ENCODE assay signal across 25 mouse cellular contexts in genomic region chr4:150624214-150624823, GRCm38 (mm10). TPM values are rescaled to one million over a fixed set of nuclear protein-coding genes. Genes with fewer than 3 reads are reported as not detected.
DNase-seq lines count a peak whose midpoint lies in the region; ATAC-seq lines count a peak whose summit lies in the region.
"Had no signal": no experiment of that assay in that cellular context is flagged by ENCODE, and none has a peak within 500 bp of the region (broad histone marks: within the 10 kb centered on the region; RNA-seq: fewer than 3 reads in every experiment).

No protein-coding gene starts in this region.

- peak; percentile 23 for DNase-seq in adrenal gland, adult 2 months
- no peak for DNase-seq in adrenal gland, postnatal 10 days
- peak; percentile 93 for DNase-seq in heart, adult 11 months
- no peak for DNase-seq in heart, postnatal 4 days
- DNase-seq in midbrain, embryonic 10.5 days (ENCODE audit: low spot score) = no peak
- DNase-seq: adrenal gland, postnatal 14 days; cerebellum, adult 11 months; cerebellum, adult 2 months; cerebellum, adult 9-11 months; gastrocnemius, postnatal 25 days had no signal

- peaks cover 31% of the 10 kb centered on the region for H3K36me3 ChIP-seq in midbrain, embryonic 13.5 days
- H3K36me3 ChIP-seq in midbrain, embryonic 10.5 days = peaks cover 45% of the 10 kb centered on the region
- H3K36me3 ChIP-seq in neural tube, embryonic 13.5 days = peaks cover 30% of the 10 kb centered on the region
- peaks cover 30% of the 10 kb centered on the region for H3K36me3 ChIP-seq in neural tube, embryonic 15.5 days

- no peak overlapping the region for H3K4me3 ChIP-seq in midbrain, embryonic 13.5 days (replicated peaks)
- H3K4me3 ChIP-seq in midbrain, embryonic 10.5 days = no peak overlapping the region
- H3K4me3 ChIP-seq in neural tube, embryonic 13.5 days = no peak overlapping the region
- no peak overlapping the region for H3K4me3 ChIP-seq in neural tube, embryonic 15.5 days (replicated peaks)
- H3K4me3 ChIP-seq: embryonic facial prominence, embryonic 12.5 days; embryonic facial prominence, embryonic 15.5 days; forebrain, embryonic 12.5 days; intestine, embryonic 15.5 days had no signal

- no peaks in the 10 kb centered on the region for H3K27me3 ChIP-seq in midbrain, embryonic 13.5 days
- H3K27me3 ChIP-seq in midbrain, embryonic 10.5 days (ENCODE audit: low read depth, poor library complexity, severe bottlenecking) = no peaks in the 10 kb centered on the region
- no peaks in the 10 kb centered on the region for H3K27me3 ChIP-seq in neural tube, embryonic 13.5 days
- no peaks in the 10 kb centered on the region for H3K27me3 ChIP-seq in neural tube, embryonic 15.5 days (replicated peaks)
- H3K27me3 ChIP-seq: embryonic facial prominence, embryonic 12.5 days; embryonic facial prominence, embryonic 15.5 days; forebrain, embryonic 12.5 days; intestine, embryonic 15.5 days had no signal

- no peaks in the 10 kb centered on the region for H3K9me3 ChIP-seq in midbrain, embryonic 13.5 days
- H3K9me3 ChIP-seq in midbrain, embryonic 10.5 days (replicated peaks) = no peaks in the 10 kb centered on the region
- no peaks in the 10 kb centered on the region for H3K9me3 ChIP-seq in neural tube, embryonic 13.5 days
- H3K9me3 ChIP-seq in neural tube, embryonic 15.5 days (replicated peaks) = no peaks in the 10 kb centered on the region
- H3K9me3 ChIP-seq: embryonic facial prominence, embryonic 12.5 days; embryonic facial prominence, embryonic 15.5 days; forebrain, embryonic 12.5 days; intestine, embryonic 15.5 days had no signal

- no peak for ATAC-seq in midbrain, embryonic 13.5 days
- no peak for ATAC-seq in neural tube, embryonic 13.5 days (ENCODE audit: low read depth)
- ATAC-seq in neural tube, embryonic 15.5 days (ENCODE audit: low FRiP score) = no peak
- ATAC-seq: activated CD4-positive, CD25-positive, alpha-beta regulatory T cell, adult 4 months; forebrain, embryonic 16.5 days had no signal

- H3K27ac ChIP-seq in midbrain, embryonic 13.5 days = peak overlapping the region; percentile 35; the same call in 1 of the 2 replicates
- H3K27ac ChIP-seq in midbrain, embryonic 10.5 days (replicated peaks) = no peak overlapping the region
- 0 out of 2 replicates have a peak overlapping the region, but pooled peaks have one; percentile 24 for H3K27ac ChIP-seq in neural tube, embryonic 13.5 days (replicated peaks)
- no peak overlapping the region for H3K27ac ChIP-seq in neural tube, embryonic 15.5 days (replicated peaks)
- H3K27ac ChIP-seq: embryonic facial prominence, embryonic 12.5 days; embryonic facial prominence, embryonic 15.5 days; forebrain, embryonic 12.5 days; intestine, embryonic 15.5 days had no signal

- 72% methylated on average over 11 of the region's 11 CpGs for WGBS in midbrain, embryonic 13.5 days
- WGBS in midbrain, embryonic 10.5 days = 76% methylated on average over 11 of the region's 11 CpGs
- WGBS in neural tube, embryonic 13.5 days = 57% methylated on average over 11 of the region's 11 CpGs
- 47% methylated on average over 11 of the region's 11 CpGs for WGBS in neural tube, embryonic 15.5 days

- H3K4me1 ChIP-seq in midbrain, embryonic 13.5 days (replicated peaks) = 0 out of 2 replicates have a peak, but pooled peaks cover 5% of the 10 kb centered on the region
- H3K4me1 ChIP-seq in midbrain, embryonic 10.5 days = peaks cover 6% of the 10 kb centered on the region; the same call in 1 of the 2 replicates
- peaks cover 6% of the 10 kb centered on the region; the same call in 1 of the 2 replicates for H3K4me1 ChIP-seq in neural tube, embryonic 13.5 days (replicated peaks)
- peaks cover 13% of the 10 kb centered on the region for H3K4me1 ChIP-seq in neural tube, embryonic 15.5 days
- H3K4me1 ChIP-seq: embryonic facial prominence, embryonic 12.5 days; forebrain, embryonic 12.5 days had no signal

- H3K4me2 ChIP-seq in midbrain, embryonic 13.5 days (replicated peaks) = no peak overlapping the region
- no peak overlapping the region for H3K4me2 ChIP-seq in neural tube, embryonic 13.5 days
- H3K4me2 ChIP-seq in neural tube, embryonic 15.5 days = no peak overlapping the region
- H3K4me2 ChIP-seq: embryonic facial prominence, embryonic 12.5 days; embryonic facial prominence, embryonic 15.5 days; forebrain, embryonic 12.5 days; heart, embryonic 11.5 days; intestine, embryonic 15.5 days had no signal

- no peak overlapping the region for H3K9ac ChIP-seq in midbrain, embryonic 13.5 days (replicated peaks)
- H3K9ac ChIP-seq in neural tube, embryonic 13.5 days = no peak overlapping the region
- no peak overlapping the region for H3K9ac ChIP-seq in neural tube, embryonic 15.5 days (replicated peaks)
- H3K9ac ChIP-seq: embryonic facial prominence, embryonic 12.5 days; embryonic facial prominence, embryonic 15.5 days; forebrain, embryonic 12.5 days; intestine, embryonic 15.5 days had no signal

RNA-seq across cellular contexts. Expression of gene Slc45a1, which starts 27.7 kb away (rescaled TPM):
- under 1 TPM; 0.37 to 0.62 TPM for total RNA-seq in adrenal gland, adult 2 months (2021)
- 0.73 and 1.5 TPM in 2 replicates for polyA plus RNA-seq in adrenal gland, adult 2 months (2012; rRNA removed)
- 1 to 10 TPM in 1 of 2 experiments, under 1 TPM in 1; 0.72 to 1.7 TPM for total RNA-seq in adrenal gland, postnatal 10 days (2021)
- not detected for total RNA-seq in heart, postnatal 4 days (2021)
- polyA plus RNA-seq in midbrain, embryonic 13.5 days (2015; fragmentation: Nextera tagmentation; extraction: Ambion mirVana) = 18.1 and 20.7 TPM in 2 replicates
- 1.7 and 4.4 TPM in 2 replicates for polyA plus RNA-seq in midbrain, embryonic 10.5 days (2016; fragmentation: Nextera tagmentation; extraction: Ambion mirVana)
- 26.8 and 28.6 TPM in 2 replicates for polyA plus RNA-seq in neural tube, embryonic 13.5 days (2015; fragmentation: Nextera tagmentation; extraction: Ambion mirVana)
- polyA plus RNA-seq in neural tube, embryonic 15.5 days (2015; fragmentation: Nextera tagmentation; extraction: Ambion mirVana) = 37.9 and 47.8 TPM in 2 replicates
- total RNA-seq: common myeloid progenitor, adult 5-6 weeks; gastrocnemius, adult 8-10 months; gastrocnemius, postnatal 25 days; heart, adult 8-10 months; heart, postnatal 36 days had no signal
- polyA plus RNA-seq: heart, postnatal 0 days had no signal

Comparison
In these comparisons a context has a peak if more than half of its experiments do, and no peak if none do; other contexts are left out.
1. DNase-seq: peak in adrenal gland, adult 2 months (single experiment) and heart, adult 11 months (single experiment); none in adrenal gland, postnatal 10 days (single experiment), heart, postnatal 4 days (single experiment) and midbrain, embryonic 10.5 days (single experiment).
2. H3K27ac ChIP-seq: peak in midbrain, embryonic 13.5 days (single experiment) and neural tube, embryonic 13.5 days (single experiment); none in midbrain, embryonic 10.5 days (single experiment) and neural tube, embryonic 15.5 days (single experiment).